Mouse (Mus musculus) neural tube, embryonic 12.5 days (tissue): ENCODE results near the gene Fcrl6. TPM values are rescaled to one million over a fixed set of nuclear protein-coding genes. Genes with fewer than 3 reads are reported as not detected.

Experiments used
- ATAC-seq: fragments of 200-750 bp; cut with Nextera tagmentation; 2 replicates; pipeline ENCODE4 v1.8.0; 2017; ENCODE audit warnings: low read depth, mild to moderate bottlenecking, moderate TSS enrichment, moderate library complexity; ENCODE audit not compliant: low FRiP score
- H3K27ac ChIP-seq: fragments of 300-500 bp; sonication (generic); 2 replicates; pipeline ENCODE4 v1.5.1; 2016
- H3K27me3 ChIP-seq: fragments of 300-500 bp; sonication (generic); replicated peaks from 2 replicates; pipeline ENCODE4 v1.6.1; 2016; ENCODE audit warnings: mild to moderate bottlenecking
- H3K36me3 ChIP-seq: fragments of 300-500 bp; sonication (generic); 2 replicates; pipeline ENCODE4 v1.6.1; 2016; ENCODE audit warnings: mild to moderate bottlenecking
- H3K4me1 ChIP-seq: fragments of 300-500 bp; sonication (generic); 2 replicates; pipeline ENCODE4 v1.6.1; 2016
- H3K4me2 ChIP-seq: fragments of 300-500 bp; sonication (generic); replicated peaks from 2 replicates; pipeline ENCODE4 v1.6.1; 2016; ENCODE audit warnings: mild to moderate bottlenecking
- H3K4me3 ChIP-seq: fragments of 300-500 bp; sonication (generic); 2 replicates; pipeline ENCODE4 v1.5.1; 2016
- H3K9ac ChIP-seq: fragments of 300-500 bp; sonication (generic); 2 replicates; pipeline ENCODE4 v1.6.1; 2016; ENCODE audit warnings: mild to moderate bottlenecking
- H3K9me3 ChIP-seq: fragments of 300-500 bp; sonication (generic); 2 replicates; pipeline ENCODE4 v1.6.1; 2016; ENCODE audit warnings: mild to moderate bottlenecking
- WGBS: fragments of 180-500 bp; shearing (Covaris S2); methylation state at CpG from one replicate; pipeline ENCODE4 v1.1.7; 2016; 5-methylcytosine and 5-hydroxymethylcytosine counted together
- polyA plus RNA-seq: library from polyadenylated mRNA; unstranded; fragments of >200 nt; fragmentation: Nextera tagmentation; extraction: Ambion mirVana; gene quantifications from 2 replicates; pipeline ENCODE4 v1.2.1, GENCODE M21; 2016

The Fcrl6 gene
- polyA plus RNA-seq, 1 experiment from 2014 or later: 0.16 TPM

- H3K27me3 ChIP-seq: no peaks in the 10 kb centered on the region
- 88% methylated on average over 5 of the region's 5 CpGs for WGBS
- no peaks in the 10 kb centered on the region for H3K9me3 ChIP-seq
- H3K36me3 ChIP-seq: no peaks in the 10 kb centered on the region
- peak overlapping the region; percentile 24; the same call in 1 of the 2 replicates for H3K4me2 ChIP-seq
- ATAC-seq: no peak
- H3K4me1 ChIP-seq: peaks cover 3% of the 10 kb centered on the region; the same call in 1 of the 2 replicates
- H3K4me3 ChIP-seq: no peak overlapping the region
- H3K27ac ChIP-seq: no peak overlapping the region
- H3K9ac ChIP-seq: no peak overlapping the region
Observed at GRCm38 (mm10) chr1:172631721-172632120, 29.4 kb upstream of the Fcrl6 start.

- 69% methylated on average over 7 of the region's 7 CpGs for WGBS
- no peak overlapping the region for H3K4me3 ChIP-seq
- no peak for ATAC-seq
- no peak overlapping the region for H3K27ac ChIP-seq
- no peaks in the 10 kb centered on the region for H3K9me3 ChIP-seq
- H3K4me2 ChIP-seq: no peak overlapping the region
- no peaks in the 10 kb centered on the region for H3K27me3 ChIP-seq
- peaks cover under 1% of the 10 kb centered on the region; the same call in 1 of the 2 replicates for H3K4me1 ChIP-seq
- H3K36me3 ChIP-seq: no peaks in the 10 kb centered on the region
- no peak overlapping the region for H3K9ac ChIP-seq
Observed at GRCm38 (mm10) chr1:172629831-172630230, 27.5 kb upstream of the Fcrl6 start.

- H3K9ac ChIP-seq: no peak overlapping the region
- no peaks in the 10 kb centered on the region for H3K27me3 ChIP-seq
- no peaks in the 10 kb centered on the region for H3K9me3 ChIP-seq
- H3K36me3 ChIP-seq: no peaks in the 10 kb centered on the region
- H3K27ac ChIP-seq: no peak overlapping the region
- WGBS: 93% methylated on average over 3 of the region's 3 CpGs
- no peak for ATAC-seq
- no peak overlapping the region for H3K4me3 ChIP-seq
- no peak overlapping the region for H3K4me2 ChIP-seq
- no peaks in the 10 kb centered on the region for H3K4me1 ChIP-seq
Observed at GRCm38 (mm10) chr1:172626306-172626705, 24.0 kb upstream of the Fcrl6 start.

GRCm38 (mm10) chr1:172624081-172624480 is 21.7 kb upstream of the Fcrl6 start:
- 77% methylated on average over 3 of the region's 3 CpGs for WGBS
- H3K36me3 ChIP-seq: no peaks in the 10 kb centered on the region
- no peak overlapping the region for H3K9ac ChIP-seq
- no peaks in the 10 kb centered on the region for H3K9me3 ChIP-seq
- no peak overlapping the region for H3K4me3 ChIP-seq
- H3K4me1 ChIP-seq: no peaks in the 10 kb centered on the region
- H3K4me2 ChIP-seq: no peak overlapping the region
- no peak for ATAC-seq
- no peaks in the 10 kb centered on the region for H3K27me3 ChIP-seq
- H3K27ac ChIP-seq: no peak overlapping the region

- Histone ChIP-seq H3K27me3 (no peaks in the 10 kb centered on the region), H3K4me3 (no peak overlapping the region), H3K9me3 (no peaks in the 10 kb centered on the region), H3K36me3 (no peaks in the 10 kb centered on the region), H3K4me2 (no peak overlapping the region), H3K4me1 (no peaks in the 10 kb centered on the region), H3K9ac (no peak overlapping the region), H3K27ac (no peak overlapping the region)
- ATAC-seq: no peak
- WGBS: 76% methylated on average over 5 of the region's 5 CpGs
Observed at GRCm38 (mm10) chr1:172623599-172623998, 21.2 kb upstream of the Fcrl6 start.

GRCm38 (mm10) chr1:172619235-172619634 is 16.9 kb upstream of the Fcrl6 start:
- Histone ChIP-seq H3K4me3 (no peak overlapping the region), H3K27me3 (no peaks in the 10 kb centered on the region), H3K27ac (no peak overlapping the region), H3K4me1 (peaks cover 18% of the 10 kb centered on the region), H3K36me3 (no peaks in the 10 kb centered on the region), H3K4me2 (no peak overlapping the region), H3K9ac (no peak overlapping the region), H3K9me3 (no peaks in the 10 kb centered on the region)
- 15% methylated on average over 7 of the region's 7 CpGs for WGBS
- ATAC-seq: no peak

GRCm38 (mm10) chr1:172618141-172618540 is 15.8 kb upstream of the Fcrl6 start:
- WGBS: 22% methylated on average over 4 of the region's 4 CpGs

GRCm38 (mm10) chr1:172617365-172618076 is 15.2 kb upstream of the Fcrl6 start:
- peaks cover 18% of the 10 kb centered on the region for H3K4me1 ChIP-seq
- H3K36me3 ChIP-seq: no peaks in the 10 kb centered on the region
- H3K27me3 ChIP-seq: no peaks in the 10 kb centered on the region
- H3K4me3 ChIP-seq: peak overlapping the region; percentile 34; the same call in 1 of the 2 replicates
- ATAC-seq: peak; percentile 75
- 4% methylated on average over 14 of the region's 14 CpGs for WGBS
- no peaks in the 10 kb centered on the region for H3K9me3 ChIP-seq
- H3K4me2 ChIP-seq: peak overlapping the region; percentile 83
- H3K27ac ChIP-seq: no peak overlapping the region
- H3K9ac ChIP-seq: no peak overlapping the region; the same call in 1 of the 2 replicates

More at GRCm38 (mm10) chr1:172618141-172618540, 15.8 kb upstream of the Fcrl6 start:
- Histone ChIP-seq H3K4me3 (no peak overlapping the region), H3K27ac (no peak overlapping the region), H3K9me3 (no peaks in the 10 kb centered on the region), H3K4me1 (peaks cover 18% of the 10 kb centered on the region), H3K4me2 (peak overlapping the region; percentile 83; the same call in 1 of the 2 replicates), H3K36me3 (no peaks in the 10 kb centered on the region), H3K27me3 (no peaks in the 10 kb centered on the region), H3K9ac (no peak overlapping the region)
- no peak for ATAC-seq

GRCm38 (mm10) chr1:172616537-172617300 is 14.4 kb upstream of the Fcrl6 start:
- WGBS: 4% methylated on average over 22 of the region's 22 CpGs
- H3K27ac ChIP-seq: no peak overlapping the region

GRCm38 (mm10) chr1:172615412-172615811 is 13.1 kb upstream of the Fcrl6 start:
- H3K27me3 ChIP-seq: no peaks in the 10 kb centered on the region
- no peak overlapping the region for H3K9ac ChIP-seq
- no peak overlapping the region for H3K4me3 ChIP-seq
- WGBS: 70% methylated on average over 4 of the region's 4 CpGs
- no peaks in the 10 kb centered on the region for H3K9me3 ChIP-seq
- peaks cover 18% of the 10 kb centered on the region for H3K4me1 ChIP-seq
- no peak overlapping the region for H3K27ac ChIP-seq
- no peak overlapping the region for H3K4me2 ChIP-seq
- H3K36me3 ChIP-seq: no peaks in the 10 kb centered on the region
- ATAC-seq: no peak

More at GRCm38 (mm10) chr1:172616537-172617300, 14.4 kb upstream of the Fcrl6 start:
- peak; percentile 94 for ATAC-seq
- Histone ChIP-seq H3K27me3 (no peaks in the 10 kb centered on the region), H3K36me3 (no peaks in the 10 kb centered on the region), H3K9ac (peak overlapping the region; percentile 47), H3K4me1 (peaks cover 18% of the 10 kb centered on the region), H3K4me2 (peak overlapping the region; percentile 83), H3K9me3 (no peaks in the 10 kb centered on the region), H3K4me3 (peak overlapping the region; percentile 34)

- no peak overlapping the region for H3K4me2 ChIP-seq
- no peaks in the 10 kb centered on the region for H3K36me3 ChIP-seq
- no peak for ATAC-seq
- H3K9ac ChIP-seq: no peak overlapping the region
- H3K27me3 ChIP-seq: no peaks in the 10 kb centered on the region
- H3K4me1 ChIP-seq: peaks cover 18% of the 10 kb centered on the region
- no peak overlapping the region for H3K4me3 ChIP-seq
- no peaks in the 10 kb centered on the region for H3K9me3 ChIP-seq
- 87% methylated on average over 10 of the region's 10 CpGs for WGBS
- no peak overlapping the region for H3K27ac ChIP-seq
Observed at GRCm38 (mm10) chr1:172614654-172615053, 12.3 kb upstream of the Fcrl6 start.

GRCm38 (mm10) chr1:172612745-172613144 is 10.4 kb upstream of the Fcrl6 start:
- Histone ChIP-seq H3K27me3 (no peaks in the 10 kb centered on the region), H3K27ac (no peak overlapping the region), H3K4me1 (peaks cover 16% of the 10 kb centered on the region), H3K9ac (no peak overlapping the region), H3K36me3 (no peaks in the 10 kb centered on the region), H3K4me3 (no peak overlapping the region), H3K4me2 (no peak overlapping the region), H3K9me3 (no peaks in the 10 kb centered on the region)
- 52% methylated on average over 1 of the region's 1 CpGs for WGBS
- ATAC-seq: no peak
